Mouse (Mus musculus): ENCODE results near the gene Hrasls. TPM values are rescaled to one million over a fixed set of nuclear protein-coding genes. Genes with fewer than 3 reads are reported as not detected.

Gene Hrasls
- total and polyA plus RNA-seq, 3 experiments, result not detected

DNA sequence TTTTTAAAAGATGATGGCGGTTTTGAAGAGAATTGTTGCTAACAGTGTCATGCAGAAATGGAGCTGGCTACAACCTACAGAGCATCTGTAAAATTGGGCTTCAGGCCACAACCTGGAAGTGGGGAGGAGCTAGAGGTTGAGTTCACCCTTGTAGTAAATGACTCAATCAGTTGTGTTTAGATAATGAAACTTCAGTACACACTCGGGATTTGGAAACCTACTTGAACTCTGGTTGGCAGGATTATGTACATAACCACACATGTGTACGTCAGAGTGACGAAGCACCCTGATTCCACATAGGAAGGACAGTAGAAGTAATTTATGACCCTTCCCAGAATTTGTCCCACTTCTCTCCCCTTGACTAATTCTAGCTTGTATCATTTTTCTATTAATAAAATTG, 44.8 kb downstream of the Hrasls start:
- H3K79me2 ChIP-seq (replicated peaks; ENCODE audit: control insufficient read depth, extremely low read depth, insufficient read depth, poor library complexity, severe bottlenecking), result no peaks in the 10 kb centered on the region
- no peak overlapping the region for H3K4me2 ChIP-seq (ENCODE audit: insufficient read depth, low read depth, poor library complexity, severe bottlenecking)
- H3K27me3 ChIP-seq (replicated peaks), result no peaks in the 10 kb centered on the region
- no peak overlapping the region for H3K4me3 ChIP-seq (replicated peaks in 1 of 3; ENCODE audit: low read depth in 2 of 3, low read length in 2 of 3, poor library complexity in 1 of 3)
- TF ChIP-seq CHD2 (IDR thresholded peaks at IDR 0.05; ENCODE audit: low read length) (no peak), JUND (conservative IDR thresholded peaks at IDR 0.05; ENCODE audit: low read depth, low read length) (no peak), SMC3 (IDR thresholded peaks at IDR 0.05; ENCODE audit: low read depth, low read length) (no peak), TBP (conservative IDR thresholded peaks at IDR 0.05; ENCODE audit: low read depth, low read length) (no peak), NRF1 (IDR thresholded peaks at IDR 0.05; ENCODE audit: low read depth, low read length) (no peak), ZC3H11A (IDR thresholded peaks at IDR 0.05; ENCODE audit: low read depth, low read length) (no peak)
- no peak overlapping the region for H3K9ac ChIP-seq (ENCODE audit: insufficient read depth, low read depth)
- no peaks in the 10 kb centered on the region for H3K36me3 ChIP-seq (replicated peaks in 1 of 2; ENCODE audit: control insufficient read depth in 1 of 2, insufficient read depth in 1 of 2, low read length in 1 of 2)
- H3K9me3 ChIP-seq (replicated peaks; ENCODE audit: low read length), result peaks cover 67% of the 10 kb centered on the region
- no peak for DNase-seq (ENCODE audit: extremely low read depth)
- no peak overlapping the region for H3K27ac ChIP-seq (ENCODE audit: insufficient read depth, low read depth)
- no peaks in the 10 kb centered on the region for H3K4me1 ChIP-seq (ENCODE audit: control insufficient read depth in 1 of 2, insufficient read depth in 2 of 2)
- dilution Hi-C loops (cut with MboI; ENCODE audit: extremely low pct_ligation_motif_present, extremely low pct_unique_long_range_greater_than_20kb, low sequenced_read_pairs) (no loop called here), in situ Hi-C loops (cut with MboI; ENCODE audit: low pct_ligation_motif_present, low pct_unique_long_range_greater_than_20kb, low sequenced_read_pairs) (no loop called here)

Other genes starting within 250 kb of the Hrasls start
- not detected in 2 replicates for gene Atp13a5, start 169.0 kb downstream of the Hrasls start, total RNA-seq (2012; rRNA removed)
- gene Atp13a5, start 169.0 kb downstream of the Hrasls start, total RNA-seq (2014; rRNA removed), result not detected in 2 replicates
- gene Atp13a5, start 169.0 kb downstream of the Hrasls start, polyA plus RNA-seq (2012; ENCODE audit: insufficient read length, low read depth), result not detected in 2 replicates